ENCODE assay signal across 14 mouse cellular contexts in the genomic region with DNA sequence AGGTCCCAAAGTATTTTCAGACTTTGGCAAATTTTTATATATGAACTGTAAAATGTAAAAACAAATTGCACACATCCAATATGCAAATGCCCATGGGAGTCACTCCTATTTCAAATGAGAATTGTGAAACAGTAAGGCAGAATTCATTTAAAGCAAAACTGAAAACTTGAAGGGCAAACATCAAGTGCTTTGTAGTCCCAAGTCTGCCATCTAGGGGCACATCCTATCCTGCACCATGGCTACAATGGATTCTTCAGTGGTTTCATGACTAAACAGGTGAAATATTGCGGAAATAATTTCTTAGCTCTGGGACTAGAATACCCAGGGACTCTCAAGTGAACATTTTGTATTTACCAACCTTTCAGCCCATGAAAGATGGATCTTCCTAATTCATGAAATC. TPM values are rescaled to one million over a fixed set of nuclear protein-coding genes. Genes with fewer than 3 reads are reported as not detected.
DNase-seq lines count a peak whose midpoint lies in the region; ATAC-seq and TF ChIP-seq lines count a peak whose summit lies in the region.
"Had no signal": no experiment of that assay in that cellular context is flagged by ENCODE, and none has a peak within 500 bp of the region (broad histone marks: within the 10 kb centered on the region; RNA-seq: fewer than 3 reads in every experiment).

No protein-coding gene starts in this region.

- no peak overlapping the region for H3K27ac ChIP-seq in gastrocnemius, adult 2 months
- H3K27ac ChIP-seq in midbrain, embryonic 11.5 days (ENCODE audit: low read depth, low read length) = no peak overlapping the region
- H3K27ac ChIP-seq in midbrain, embryonic 14.5 days (replicated peaks; ENCODE audit: low read depth, low read length) = no peak overlapping the region
- no peak overlapping the region for H3K27ac ChIP-seq in stomach, postnatal 0 days (replicated peaks)
- H3K27ac ChIP-seq in hindbrain, embryonic 11.5 days (ENCODE audit: low read depth, low read length) = no peak overlapping the region
- H3K27ac ChIP-seq: embryonic facial prominence, embryonic 15.5 days; neural tube, embryonic 13.5 days; stomach, embryonic 15.5 days had no signal

- intact Hi-C loops in gastrocnemius, adult 2 months (cut with DNase I) = no loop called here

- H3K27me3 ChIP-seq in midbrain, embryonic 11.5 days (ENCODE audit: control insufficient read depth, insufficient read depth, low read length) = no peaks in the 10 kb centered on the region
- no peaks in the 10 kb centered on the region for H3K27me3 ChIP-seq in midbrain, embryonic 14.5 days (ENCODE audit: control insufficient read depth, insufficient read depth, low read length)
- no peaks in the 10 kb centered on the region for H3K27me3 ChIP-seq in stomach, postnatal 0 days (ENCODE audit: control insufficient read depth, insufficient read depth, low read length)
- H3K27me3 ChIP-seq in hindbrain, embryonic 11.5 days (ENCODE audit: control insufficient read depth, insufficient read depth, low read length) = no peaks in the 10 kb centered on the region
- H3K27me3 ChIP-seq: embryonic facial prominence, embryonic 15.5 days; neural tube, embryonic 13.5 days; stomach, embryonic 15.5 days had no signal

- 97% methylated on average over 1 of the region's 1 CpGs for WGBS in midbrain, embryonic 11.5 days
- 92% methylated on average over 1 of the region's 1 CpGs for whole genome bisulfite sequencing in midbrain, embryonic 14.5 days
- 93% methylated on average over 1 of the region's 1 CpGs for WGBS in stomach, postnatal 0 days
- 82% methylated on average over 1 of the region's 1 CpGs for WGBS in hindbrain, embryonic 11.5 days

- H3K4me3 ChIP-seq in gastrocnemius, adult 2 months = no peak overlapping the region
- no peak overlapping the region for H3K4me3 ChIP-seq in midbrain, embryonic 11.5 days (ENCODE audit: low read depth, low read length)
- no peak overlapping the region for H3K4me3 ChIP-seq in midbrain, embryonic 14.5 days (replicated peaks; ENCODE audit: low read depth, low read length)
- no peak overlapping the region for H3K4me3 ChIP-seq in stomach, postnatal 0 days (ENCODE audit: low read depth, low read length)
- H3K4me3 ChIP-seq in hindbrain, embryonic 11.5 days (ENCODE audit: low read depth, low read length) = no peak overlapping the region
- H3K4me3 ChIP-seq: embryonic facial prominence, embryonic 15.5 days; neural tube, embryonic 13.5 days; stomach, embryonic 15.5 days had no signal

- no peak for DNase-seq in gastrocnemius, adult 2 months
- no peak for DNase-seq in gastrocnemius, adult 8-10 months (ENCODE audit: low spot score in 2 of 2)
- DNase-seq in midbrain, embryonic 11.5 days (ENCODE audit: low spot score, missing footprints) = peak; percentile 28
- DNase-seq in midbrain, embryonic 14.5 days = no peak
- peak; percentile 22 for DNase-seq in stomach, postnatal 0 days (ENCODE audit: low spot score)
- DNase-seq in spleen, postnatal 14 days (ENCODE audit: low spot score in 2 of 2) = no peak
- DNase-seq in hindbrain, embryonic 11.5 days (ENCODE audit: low spot score) = no peak
- DNase-seq: cerebellum, adult 11 months had no signal

- H3K9me3 ChIP-seq in midbrain, embryonic 11.5 days (ENCODE audit: control insufficient read depth, low read length) = no peaks in the 10 kb centered on the region
- no peaks in the 10 kb centered on the region for H3K9me3 ChIP-seq in midbrain, embryonic 14.5 days (ENCODE audit: control insufficient read depth, low read length)
- H3K9me3 ChIP-seq in stomach, postnatal 0 days (ENCODE audit: control insufficient read depth, low read length) = no peaks in the 10 kb centered on the region
- H3K9me3 ChIP-seq in hindbrain, embryonic 11.5 days (ENCODE audit: control insufficient read depth, low read length) = no peaks in the 10 kb centered on the region
- H3K9me3 ChIP-seq: embryonic facial prominence, embryonic 15.5 days; neural tube, embryonic 13.5 days; stomach, embryonic 15.5 days had no signal

- peaks cover 2% of the 10 kb centered on the region; the same call in 1 of the 2 replicates for H3K4me1 ChIP-seq in midbrain, embryonic 11.5 days (ENCODE audit: control insufficient read depth, insufficient read depth, low read length)
- H3K4me1 ChIP-seq in midbrain, embryonic 14.5 days (ENCODE audit: control insufficient read depth, insufficient read depth, low read length) = peaks cover 6% of the 10 kb centered on the region; the same call in 1 of the 2 replicates
- no peaks in the 10 kb centered on the region for H3K4me1 ChIP-seq in stomach, postnatal 0 days (replicated peaks; ENCODE audit: control insufficient read depth, insufficient read depth)
- H3K4me1 ChIP-seq in hindbrain, embryonic 11.5 days (replicated peaks; ENCODE audit: control insufficient read depth, insufficient read depth, low read length) = no peaks in the 10 kb centered on the region
- H3K4me1 ChIP-seq: stomach, embryonic 15.5 days had no signal

- TF ChIP-seq EP300 in stomach, postnatal 0 days (optimal IDR thresholded peaks at IDR 0.05) = no peak

- peak; percentile 52 for TF ChIP-seq CTCF in gastrocnemius, adult 2 months (IDR thresholded peaks at IDR 0.05)
- TF ChIP-seq CTCF in stomach, postnatal 0 days (IDR thresholded peaks at IDR 0.05; ENCODE audit: low read depth) = peak; percentile 66

- no peak overlapping the region for H3K9ac ChIP-seq in midbrain, embryonic 11.5 days (ENCODE audit: low read length)
- H3K9ac ChIP-seq in midbrain, embryonic 14.5 days (replicated peaks; ENCODE audit: low read length) = no peak overlapping the region
- H3K9ac ChIP-seq in stomach, postnatal 0 days (ENCODE audit: low read length) = no peak overlapping the region
- no peak overlapping the region for H3K9ac ChIP-seq in hindbrain, embryonic 11.5 days (ENCODE audit: low read depth, low read length)
- H3K9ac ChIP-seq: embryonic facial prominence, embryonic 15.5 days; neural tube, embryonic 13.5 days; stomach, embryonic 15.5 days had no signal

- H3K36me3 ChIP-seq in midbrain, embryonic 11.5 days (ENCODE audit: control insufficient read depth, insufficient read depth, low read length) = no peaks in the 10 kb centered on the region
- no peaks in the 10 kb centered on the region for H3K36me3 ChIP-seq in midbrain, embryonic 14.5 days (ENCODE audit: control insufficient read depth, insufficient read depth, low read length)
- H3K36me3 ChIP-seq in stomach, postnatal 0 days (ENCODE audit: control insufficient read depth, insufficient read depth, low read length) = no peaks in the 10 kb centered on the region
- H3K36me3 ChIP-seq in hindbrain, embryonic 11.5 days (ENCODE audit: control insufficient read depth, insufficient read depth, low read length) = no peaks in the 10 kb centered on the region
- H3K36me3 ChIP-seq: embryonic facial prominence, embryonic 15.5 days; neural tube, embryonic 13.5 days; stomach, embryonic 15.5 days had no signal

- H3K4me2 ChIP-seq in midbrain, embryonic 11.5 days = no peak overlapping the region
- no peak overlapping the region for H3K4me2 ChIP-seq in midbrain, embryonic 14.5 days (ENCODE audit: low read length)
- no peak overlapping the region for H3K4me2 ChIP-seq in stomach, postnatal 0 days (replicated peaks; ENCODE audit: low read depth)
- no peak overlapping the region for H3K4me2 ChIP-seq in hindbrain, embryonic 11.5 days (replicated peaks; ENCODE audit: low read depth, low read length)
- H3K4me2 ChIP-seq: embryonic facial prominence, embryonic 15.5 days; neural tube, embryonic 13.5 days; stomach, embryonic 15.5 days had no signal

- no peak for ATAC-seq in midbrain, embryonic 11.5 days (ENCODE audit: low FRiP score)
- no peak for ATAC-seq in midbrain, embryonic 14.5 days (ENCODE audit: low FRiP score, low TSS enrichment)
- peak; percentile 63 for ATAC-seq in inflammation-experienced regulatory T-cells, adult 6 months
- no peak for ATAC-seq in stomach, postnatal 0 days (ENCODE audit: low FRiP score, low TSS enrichment)
- no peak for ATAC-seq in hindbrain, embryonic 11.5 days (ENCODE audit: low FRiP score)

RNA-seq across cellular contexts. Expression of a gene that starts 3.9 kb away (rescaled TPM):
- total RNA-seq in gastrocnemius, adult 2 months (2021) = 1 to 10 TPM; 5.4 to 8.4 TPM
- 1 to 10 TPM; 3.6 to 6.2 (median 4.4) TPM for total RNA-seq in gastrocnemius, adult 8-10 months (2022)
- polyA plus RNA-seq in midbrain, embryonic 11.5 days (2014; fragmentation: Nextera tagmentation; extraction: Ambion mirVana) = 19.5 and 23.0 TPM in 2 replicates
- polyA plus RNA-seq in midbrain, embryonic 14.5 days (2014; fragmentation: Nextera tagmentation; extraction: Ambion mirVana) = 5.6 and 11.2 TPM in 2 replicates
- 10 to 100 TPM in 2 of 3 experiments, 1 to 10 TPM in 1; 1.8 to 18.2 (median 10.0) TPM for polyA plus RNA-seq in inflammation-experienced regulatory T-cells, adult 6 months (2017; shearing (Covaris generic))
- polyA plus RNA-seq in stomach, postnatal 0 days (2015; fragmentation: Nextera tagmentation; extraction: Ambion mirVana) = 24.9 and 26.6 TPM in 2 replicates
- 21.7 and 21.8 TPM in 2 replicates for polyA plus RNA-seq in hindbrain, embryonic 11.5 days (2014; fragmentation: Nextera tagmentation; extraction: Ambion mirVana)

RNA-seq across cellular contexts. Expression of a gene that starts 11.2 kb away (rescaled TPM):
- 1 to 10 TPM; 4.7 TPM for total RNA-seq in gastrocnemius, adult 2 months (2021)
- 1 to 10 TPM; 2.3 to 6.2 (median 3.2) TPM for total RNA-seq in gastrocnemius, adult 8-10 months (2022)
- polyA plus RNA-seq in midbrain, embryonic 11.5 days (2014; fragmentation: Nextera tagmentation; extraction: Ambion mirVana) = 15.2 and 17.0 TPM in 2 replicates
- 10.8 and 13.4 TPM in 2 replicates for polyA plus RNA-seq in midbrain, embryonic 14.5 days (2014; fragmentation: Nextera tagmentation; extraction: Ambion mirVana)
- 10 to 100 TPM in 1 of 3 experiments, 1 to 10 TPM in 2; 5.2 to 10.0 (median 5.5) TPM for polyA plus RNA-seq in inflammation-experienced regulatory T-cells, adult 6 months (2017; shearing (Covaris generic))
- polyA plus RNA-seq in stomach, postnatal 0 days (2015; fragmentation: Nextera tagmentation; extraction: Ambion mirVana) = 10.1 and 12.1 TPM in 2 replicates
- polyA plus RNA-seq in hindbrain, embryonic 11.5 days (2014; fragmentation: Nextera tagmentation; extraction: Ambion mirVana) = 19.8 and 20.2 TPM in 2 replicates

RNA-seq across cellular contexts. Expression of a gene that starts 43.5 kb away (rescaled TPM):
- not detected for total RNA-seq in gastrocnemius, adult 2 months (2021)
- total RNA-seq in gastrocnemius, adult 8-10 months (2022) = not detected
- polyA plus RNA-seq in midbrain, embryonic 11.5 days (2014; fragmentation: Nextera tagmentation; extraction: Ambion mirVana) = 0.07 and 0.37 TPM in 2 replicates
- 0.20 and 0.39 TPM in 2 replicates for polyA plus RNA-seq in midbrain, embryonic 14.5 days (2014; fragmentation: Nextera tagmentation; extraction: Ambion mirVana)
- polyA plus RNA-seq in inflammation-experienced regulatory T-cells, adult 6 months (2017; shearing (Covaris generic)) = 1 to 10 TPM in 2 of 3 experiments, under 1 TPM in 1; 0.96 to 2.9 (median 1.8) TPM
- polyA plus RNA-seq in stomach, postnatal 0 days (2015; fragmentation: Nextera tagmentation; extraction: Ambion mirVana) = 12.9 and 14.1 TPM in 2 replicates
- polyA plus RNA-seq in hindbrain, embryonic 11.5 days (2014; fragmentation: Nextera tagmentation; extraction: Ambion mirVana) = 0.17 and 0.56 TPM in 2 replicates
- total RNA-seq: ES-E14 had no signal
- polyA plus RNA-seq: large intestine, adult 2 months had no signal

Comparison
In these comparisons a context has a peak if more than half of its experiments do, and no peak if none do; other contexts are left out.
1. DNase-seq: peak in midbrain, embryonic 11.5 days (single experiment) and stomach, postnatal 0 days (single experiment); none in gastrocnemius, adult 2 months (single experiment), gastrocnemius, adult 8-10 months (0 of 2), midbrain, embryonic 14.5 days (single experiment), spleen, postnatal 14 days (0 of 2) and hindbrain, embryonic 11.5 days (single experiment).